Mouse (Mus musculus) limb, embryonic 15.5 days (tissue): ENCODE results near the gene Olfr1426. TPM values are rescaled to one million over a fixed set of nuclear protein-coding genes. Genes with fewer than 3 reads are reported as not detected.
"Not testable (repeated sequence)": the region's sequence is repeated elsewhere in the genome, so short reads cannot be mapped to it uniquely, and the experiment has no call there.

Experiments used
- ATAC-seq: fragments of 200-750 bp; cut with Nextera tagmentation; 2 replicates; pipeline ENCODE4 v1.8.0; 2017; ENCODE audit warnings: low read depth, moderate TSS enrichment; ENCODE audit not compliant: insufficient number of reproducible peaks, low FRiP score, low TSS enrichment
- H3K27ac ChIP-seq: fragments of 300-500 bp; sonication (generic); 2 replicates; pipeline ENCODE4 v1.5.1; 2015; ENCODE audit warnings: moderate library complexity, mild to moderate bottlenecking, inconsistent platforms
- H3K27me3 ChIP-seq: fragments of 300-500 bp; sonication (generic); 2 replicates; pipeline ENCODE4 v1.6.1; 2015; ENCODE audit warnings: inconsistent platforms
- H3K36me3 ChIP-seq: fragments of 300-500 bp; sonication (generic); 2 replicates; pipeline ENCODE4 v1.6.1; 2015; ENCODE audit warnings: inconsistent platforms
- H3K4me1 ChIP-seq: fragments of 300-500 bp; sonication (generic); 2 replicates; pipeline ENCODE4 v1.6.1; 2015; ENCODE audit warnings: inconsistent platforms
- H3K4me2 ChIP-seq: fragments of 300-500 bp; sonication (generic); 2 replicates; pipeline ENCODE4 v1.6.1; 2015; ENCODE audit warnings: mild to moderate bottlenecking, inconsistent platforms
- H3K4me3 ChIP-seq: fragments of 300-500 bp; sonication (generic); 2 replicates; pipeline ENCODE4 v1.5.1; 2015; ENCODE audit warnings: mild to moderate bottlenecking, inconsistent platforms
- H3K9ac ChIP-seq: fragments of 300-500 bp; sonication (generic); 2 replicates; pipeline ENCODE4 v1.6.1; 2015; ENCODE audit warnings: inconsistent platforms
- H3K9me3 ChIP-seq: fragments of 300-500 bp; sonication (generic); 2 replicates; pipeline ENCODE4 v1.6.1; 2016; ENCODE audit warnings: inconsistent platforms
- WGBS: fragments of 180-500 bp; shearing (Covaris S2); methylation state at CpG from one replicate; pipeline ENCODE4 v1.1.7; 2015; 5-methylcytosine and 5-hydroxymethylcytosine counted together
- polyA plus RNA-seq: library from polyadenylated mRNA; unstranded; fragments of >200 nt; fragmentation: Nextera tagmentation; extraction: Ambion mirVana; gene quantifications from 2 replicates; pipeline ENCODE4 v1.2.1, GENCODE M21; 2015

Gene Olfr1426
- not detected in 2 replicates for polyA plus RNA-seq

DNA sequence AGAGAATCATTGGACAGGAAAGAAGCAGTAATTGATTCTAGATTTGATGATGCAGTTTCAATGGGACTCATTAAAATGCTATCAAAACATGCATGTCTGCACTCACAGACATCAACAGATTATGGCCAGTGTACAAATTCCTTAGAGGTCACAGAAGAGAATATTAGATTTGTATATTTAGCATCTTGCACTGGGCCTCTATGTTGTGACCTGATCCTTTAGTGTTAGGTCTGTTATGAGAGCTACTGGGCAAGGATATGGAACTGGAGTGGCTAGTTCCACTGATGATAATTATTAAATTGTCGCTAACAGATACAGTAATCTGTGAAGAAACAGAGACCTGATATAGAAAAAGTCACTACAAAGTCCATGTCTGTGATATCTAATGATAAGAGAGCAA is at the start of gene Olfr1426:
Gene Olfr1426, minus strand, starts transcription at position 101 of the 400 bp plus-strand sequence.
- Histone ChIP-seq H3K4me3 (no peak within 1 kb of the TSS), H3K27me3 (no peaks in the 10 kb centered on the region), H3K4me2 (no peak within 1 kb of the TSS), H3K4me1 (no peaks in the 10 kb centered on the region), H3K36me3 (no peaks in the 10 kb centered on the region), H3K9ac (no peak within 1 kb of the TSS), H3K27ac (no peak within 1 kb of the TSS), H3K9me3 (no peaks in the 10 kb centered on the region)
- 82% methylated on average over 1 of the region's 1 CpGs for WGBS
- no peak for ATAC-seq

DNA sequence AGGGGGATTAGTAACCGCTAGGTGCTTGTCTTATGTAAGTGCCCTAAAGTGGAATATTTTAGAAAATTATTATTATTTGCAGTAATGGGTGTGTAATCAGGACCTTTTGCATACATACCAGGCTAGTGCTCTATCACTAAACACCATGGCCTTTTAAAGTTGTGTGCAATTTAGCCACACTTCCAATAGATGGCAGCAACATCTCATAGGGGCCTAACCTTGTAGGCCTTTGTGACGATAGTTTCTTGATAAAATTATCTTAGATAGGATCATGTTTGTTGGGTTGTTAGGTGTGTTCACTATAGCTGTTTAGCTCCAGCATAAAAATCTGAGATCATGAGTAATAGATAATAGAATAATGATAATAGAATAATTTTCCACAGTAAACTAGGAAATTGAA is 42.5 kb upstream of the Olfr1426 start:
- Histone ChIP-seq H3K36me3 (no peaks in the 10 kb centered on the region), H3K9ac (no peak overlapping the region), H3K27me3 (no peaks in the 10 kb centered on the region), H3K9me3 (no peaks in the 10 kb centered on the region), H3K4me3 (no peak overlapping the region), H3K4me2 (no peak overlapping the region), H3K27ac (no peak overlapping the region), H3K4me1 (no peaks in the 10 kb centered on the region)
- 34% methylated on average over 2 of the region's 2 CpGs for WGBS
- ATAC-seq = no peak

DNA sequence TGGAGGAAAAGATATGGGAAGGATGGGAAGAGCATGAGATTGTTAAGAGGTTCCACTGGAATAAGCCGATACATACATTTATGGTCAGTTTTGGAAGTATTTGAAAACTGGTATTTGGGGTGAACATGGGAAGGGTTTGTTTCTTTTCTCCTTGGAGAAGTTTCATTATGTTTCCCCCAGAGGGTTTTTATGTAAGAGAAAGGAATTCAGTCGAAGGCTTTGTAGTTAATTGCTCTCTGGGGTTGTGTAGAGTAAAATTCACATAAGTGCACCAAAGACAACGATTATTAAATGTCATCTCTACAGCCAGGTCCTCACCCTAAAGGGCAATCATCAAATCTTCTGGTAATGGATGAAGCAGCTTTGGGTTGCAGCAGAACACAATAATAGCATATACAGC is 31.3 kb upstream of the Olfr1426 start, which contains the start of gene Olfr76:
Gene Olfr76, minus strand, starts transcription at position 101 of the 400 bp plus-strand sequence.
- Histone ChIP-seq H3K27ac (no peak within 1 kb of the TSS), H3K27me3 (no peaks in the 10 kb centered on the region), H3K4me3 (no peak within 1 kb of the TSS), H3K9ac (no peak within 1 kb of the TSS), H3K4me2 (no peak within 1 kb of the TSS), H3K36me3 (no peaks in the 10 kb centered on the region), H3K4me1 (no peaks in the 10 kb centered on the region), H3K9me3 (no peaks in the 10 kb centered on the region)
- no peak for ATAC-seq
- WGBS = 64% methylated on average over 3 of the region's 3 CpGs

DNA sequence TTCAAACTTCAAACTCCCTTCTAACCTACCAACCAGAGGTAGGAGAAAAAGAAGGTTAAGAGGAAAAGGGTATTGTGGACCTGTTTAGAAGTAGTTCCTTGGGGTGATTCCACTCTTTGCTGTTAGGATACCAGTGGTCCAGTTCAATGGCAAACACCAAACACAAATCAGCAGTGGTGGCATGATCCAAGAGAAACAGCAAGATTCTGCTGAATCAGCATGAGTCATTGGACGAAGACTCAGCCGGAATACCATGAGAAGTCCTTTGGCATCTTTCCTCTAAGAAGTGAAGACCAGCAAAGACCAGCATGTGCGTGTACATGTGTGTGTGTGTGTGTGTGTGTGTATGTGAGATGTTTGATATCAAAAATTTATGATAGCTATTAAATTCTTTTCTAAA is 24.7 kb upstream of the Olfr1426 start:
- 85% methylated on average over 3 of the region's 3 CpGs for WGBS
- Histone ChIP-seq H3K27ac (no peak overlapping the region), H3K36me3 (no peaks in the 10 kb centered on the region), H3K4me1 (no peaks in the 10 kb centered on the region), H3K4me2 (no peak overlapping the region), H3K4me3 (no peak overlapping the region), H3K27me3 (no peaks in the 10 kb centered on the region), H3K9ac (no peak overlapping the region), H3K9me3 (no peaks in the 10 kb centered on the region)
- no peak for ATAC-seq

- H3K27me3 ChIP-seq = no peaks in the 10 kb centered on the region
- no peaks in the 10 kb centered on the region for H3K9me3 ChIP-seq
- H3K36me3 ChIP-seq = no peaks in the 10 kb centered on the region
- H3K4me2 ChIP-seq = no peak within 1 kb of the TSS
- no peak within 1 kb of the TSS for H3K4me3 ChIP-seq
- no peak within 1 kb of the TSS for H3K27ac ChIP-seq
- 72% methylated on average over 1 of the region's 1 CpGs for WGBS
- no peak for ATAC-seq
- H3K9ac ChIP-seq = no peak within 1 kb of the TSS
- no peaks in the 10 kb centered on the region for H3K4me1 ChIP-seq
These were observed 24.0 kb upstream of the Olfr1426 start, which contains the start of gene Olfr1428 for GRCm38 (mm10) chr19:12115797-12116196. Olfr1428 (minus strand) TSS chr19:12115897.

DNA sequence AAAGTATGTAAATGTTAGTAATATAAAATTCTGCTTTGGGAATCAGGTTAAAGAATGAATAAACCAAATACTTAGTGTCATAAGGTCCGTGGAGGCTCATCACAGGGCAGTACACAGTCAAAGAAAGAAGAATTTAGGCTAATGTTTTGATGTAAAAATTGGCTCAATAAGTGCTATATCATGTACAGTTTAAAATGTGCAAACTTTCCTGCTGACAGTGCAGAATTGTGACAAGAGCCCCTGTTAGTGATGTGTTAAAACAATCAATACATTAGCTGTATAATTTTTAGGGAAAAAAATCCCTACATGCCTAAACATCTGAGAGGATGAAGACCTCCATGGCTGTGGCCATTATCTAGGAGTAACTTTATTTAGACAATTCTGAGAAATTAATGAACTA is 22.0 kb upstream of the Olfr1426 start:
- 61% methylated on average over 1 of the region's 1 CpGs for WGBS
- ATAC-seq = no peak
- no peaks in the 10 kb centered on the region for H3K27me3 ChIP-seq
- H3K4me2 ChIP-seq = no peak overlapping the region
- no peak overlapping the region for H3K9ac ChIP-seq
- no peak overlapping the region for H3K27ac ChIP-seq
- no peak overlapping the region for H3K4me3 ChIP-seq
- no peaks in the 10 kb centered on the region for H3K4me1 ChIP-seq
- H3K9me3 ChIP-seq = no peaks in the 10 kb centered on the region
- H3K36me3 ChIP-seq = no peaks in the 10 kb centered on the region

DNA sequence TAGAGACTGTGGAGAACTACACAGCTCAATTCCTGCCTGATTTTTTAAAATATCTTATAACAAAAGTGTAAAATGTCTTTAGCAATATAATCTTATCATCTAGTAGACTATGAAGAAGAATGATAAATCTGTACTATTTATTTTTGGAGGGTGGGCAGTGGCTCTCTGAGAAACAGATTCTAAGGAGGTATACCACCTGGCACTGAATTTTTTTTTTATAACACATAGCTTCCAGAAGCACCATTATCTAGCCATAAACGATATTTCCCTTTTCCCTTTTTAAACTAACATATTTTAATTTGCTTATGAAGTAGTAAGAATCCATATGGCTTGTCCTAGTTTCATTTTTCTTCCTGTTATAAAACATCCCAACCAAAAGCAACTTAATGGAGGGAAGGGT is 12.7 kb upstream of the Olfr1426 start:
- no peaks in the 10 kb centered on the region for H3K9me3 ChIP-seq
- 55% methylated on average over 1 of the region's 1 CpGs for WGBS
- H3K9ac ChIP-seq = no peak overlapping the region
- H3K27me3 ChIP-seq = no peaks in the 10 kb centered on the region
- H3K4me3 ChIP-seq = no peak overlapping the region
- H3K4me1 ChIP-seq = no peaks in the 10 kb centered on the region
- no peak for ATAC-seq
- no peak overlapping the region for H3K4me2 ChIP-seq
- no peak overlapping the region for H3K27ac ChIP-seq
- no peaks in the 10 kb centered on the region for H3K36me3 ChIP-seq

DNA sequence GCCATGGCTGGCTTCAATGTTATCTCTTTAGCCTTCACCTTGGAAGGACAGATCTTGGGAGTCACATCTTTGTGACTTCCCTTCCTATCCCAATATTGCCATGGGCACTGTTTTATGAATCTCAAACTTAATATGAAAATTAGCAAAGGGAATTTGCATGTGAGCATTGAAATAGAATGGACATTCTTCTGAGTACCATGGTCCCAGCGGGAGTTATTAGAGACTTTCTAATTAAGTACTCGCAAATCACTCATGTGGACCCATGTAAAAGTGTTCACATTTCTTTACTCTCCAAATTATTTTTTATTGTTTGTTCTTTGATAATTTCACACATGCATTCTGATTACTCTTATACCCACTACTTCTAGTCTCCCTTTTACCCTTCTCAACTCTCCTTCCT is 11.4 kb upstream of the Olfr1426 start, which contains the start of gene Olfr1427:
Gene Olfr1427, minus strand, starts transcription at position 101 of the 400 bp plus-strand sequence.
- H3K27me3 ChIP-seq = no peaks in the 10 kb centered on the region
- H3K9me3 ChIP-seq = no peaks in the 10 kb centered on the region
- no peaks in the 10 kb centered on the region for H3K36me3 ChIP-seq
- H3K27ac ChIP-seq = no peak within 1 kb of the TSS
- H3K9ac ChIP-seq = no peak within 1 kb of the TSS
- no peaks in the 10 kb centered on the region for H3K4me1 ChIP-seq
- no peak within 1 kb of the TSS for H3K4me2 ChIP-seq
- no peak within 1 kb of the TSS for H3K4me3 ChIP-seq
- ATAC-seq = no peak
- 87% methylated on average over 2 of the region's 2 CpGs for WGBS

GRCm38 (mm10) chr19:12077631-12078030 is 14.2 kb downstream of the Olfr1426 start, which contains the start of gene Olfr1425:
Olfr1425 (minus strand) TSS chr19:12077731.
- not testable (repeated sequence) for H3K4me3 ChIP-seq, H3K9me3 ChIP-seq, H3K9ac ChIP-seq, H3K4me1 ChIP-seq, H3K27me3 ChIP-seq, H3K36me3 ChIP-seq, H3K27ac ChIP-seq, H3K4me2 ChIP-seq, ATAC-seq
- WGBS = 77% methylated on average over 4 of the region's 4 CpGs

- not testable (repeated sequence) for ATAC-seq, H3K4me3 ChIP-seq, H3K9ac ChIP-seq, H3K4me1 ChIP-seq, H3K27ac ChIP-seq, H3K4me2 ChIP-seq, H3K36me3 ChIP-seq, H3K27me3 ChIP-seq, H3K9me3 ChIP-seq
- 83% methylated on average over 1 of the region's 1 CpGs for WGBS
These were observed 22.3 kb downstream of the Olfr1426 start for GRCm38 (mm10) chr19:12069546-12069945.

GRCm38 (mm10) chr19:12067806-12068205 is 24.0 kb downstream of the Olfr1426 start:
- not testable (repeated sequence) for H3K27me3 ChIP-seq, H3K36me3 ChIP-seq, H3K27ac ChIP-seq, H3K9me3 ChIP-seq, H3K4me1 ChIP-seq, H3K4me3 ChIP-seq, H3K4me2 ChIP-seq, ATAC-seq, H3K9ac ChIP-seq
- WGBS = 86% methylated on average over 1 of the region's 1 CpGs

DNA sequence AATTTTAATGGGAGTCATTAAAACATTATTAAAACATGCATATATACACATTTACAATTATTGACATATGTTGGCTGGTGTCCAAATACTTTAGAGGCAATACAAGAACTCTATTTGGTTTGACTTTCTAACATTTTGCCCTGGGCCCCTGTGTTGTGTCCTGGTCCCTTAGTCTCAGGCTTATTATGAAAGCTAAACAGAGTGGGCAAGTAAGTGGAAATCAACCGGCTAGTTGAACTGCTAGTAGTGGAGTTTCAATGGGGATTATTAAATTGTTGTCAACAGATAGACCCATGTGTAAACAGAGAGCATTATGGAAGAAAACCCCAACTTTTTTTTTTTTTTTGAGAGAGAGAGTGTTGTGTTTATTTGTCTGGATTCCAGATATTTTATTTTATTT is 29.2 kb downstream of the Olfr1426 start, which contains the start of gene Olfr1424:
Gene Olfr1424, minus strand, starts transcription at position 101 of the 400 bp plus-strand sequence.
- not testable (repeated sequence) for ATAC-seq, H3K4me2 ChIP-seq, H3K4me3 ChIP-seq, H3K27me3 ChIP-seq, H3K9ac ChIP-seq, H3K27ac ChIP-seq, H3K36me3 ChIP-seq, H3K9me3 ChIP-seq, H3K4me1 ChIP-seq
- WGBS = 65% methylated on average over 1 of the region's 1 CpGs

GRCm38 (mm10) chr19:12043163-12043562 is 48.6 kb downstream of the Olfr1426 start:
- Histone ChIP-seq H3K9me3 (no peaks in the 10 kb centered on the region), H3K36me3 (no peaks in the 10 kb centered on the region), H3K27me3 (no peaks in the 10 kb centered on the region), H3K9ac (no peak overlapping the region), H3K4me1 (no peaks in the 10 kb centered on the region), H3K4me2 (no peak overlapping the region), H3K4me3 (no peak overlapping the region), H3K27ac (no peak overlapping the region)
- WGBS = 86% methylated on average over 5 of the region's 5 CpGs
- no peak for ATAC-seq
